Mouse (Mus musculus): Measurements from ENCODE around the gene Bcorl1. TPM values are rescaled to one million over a fixed set of nuclear protein-coding genes. Genes with fewer than 3 reads are reported as not detected.

Bcorl1 gene
- 3.6 and 3.7 TPM in 2 replicates for polyA plus RNA-seq (2015; fragmentation: Nextera tagmentation; extraction: Ambion mirVana)

- peak within 1 kb of the TSS; percentile 73 for H3K4me3 ChIP-seq (replicated peaks)
- peaks cover 39% of the 10 kb centered on the region for H3K27me3 ChIP-seq
- peak; percentile 4; the same call in 1 of the 2 replicates for ATAC-seq (ENCODE audit: insufficient read depth)
- peak within 1 kb of the TSS; percentile 62 for H3K9ac ChIP-seq
- H3K4me2 ChIP-seq = peak within 1 kb of the TSS; percentile 89
- no peaks in the 10 kb centered on the region for H3K36me3 ChIP-seq (replicated peaks)
- H3K27ac ChIP-seq (replicated peaks) = peak within 1 kb of the TSS; percentile 51
- WGBS (ENCODE audit: insufficient replicate concordance) = 8% methylated on average over 16 of the region's 33 CpGs
- peaks cover 35% of the 10 kb centered on the region for H3K4me1 ChIP-seq (replicated peaks)
- no peaks in the 10 kb centered on the region for H3K9me3 ChIP-seq (replicated peaks)
Measured at GRCm38 (mm10) chrX:48341141-48341540, at the start of gene Bcorl1. Bcorl1 (plus strand) TSS chrX:48341358.

- H3K9me3 ChIP-seq (replicated peaks) = no peaks in the 10 kb centered on the region
- no peak for ATAC-seq (ENCODE audit: insufficient read depth)
- H3K4me1 ChIP-seq (replicated peaks) = peaks cover 33% of the 10 kb centered on the region
- WGBS (ENCODE audit: insufficient replicate concordance) = 41% methylated on average over 3 of the region's 3 CpGs
- no peak overlapping the region for H3K9ac ChIP-seq
- no peak overlapping the region for H3K4me2 ChIP-seq
- H3K4me3 ChIP-seq (replicated peaks) = no peak overlapping the region
- H3K36me3 ChIP-seq (replicated peaks) = no peaks in the 10 kb centered on the region
- H3K27ac ChIP-seq (replicated peaks) = no peak overlapping the region
- H3K27me3 ChIP-seq = no peaks in the 10 kb centered on the region
Measured at GRCm38 (mm10) chrX:48291413-48291812, 49.7 kb upstream of the Bcorl1 start.

- H3K4me3 ChIP-seq (replicated peaks) = no peak overlapping the region
- H3K4me2 ChIP-seq = no peak overlapping the region
- H3K9ac ChIP-seq = no peak overlapping the region
- peaks cover 3% of the 10 kb centered on the region; the same call in 1 of the 2 replicates for H3K27me3 ChIP-seq
- no peaks in the 10 kb centered on the region for H3K36me3 ChIP-seq (replicated peaks)
- 67% methylated on average over 4 of the region's 4 CpGs for WGBS (ENCODE audit: insufficient replicate concordance)
- H3K9me3 ChIP-seq (replicated peaks) = no peaks in the 10 kb centered on the region
- H3K4me1 ChIP-seq (replicated peaks) = peaks cover 11% of the 10 kb centered on the region
- H3K27ac ChIP-seq (replicated peaks) = no peak overlapping the region
- ATAC-seq (ENCODE audit: insufficient read depth) = no peak
Measured at GRCm38 (mm10) chrX:48305356-48305755, 35.8 kb upstream of the Bcorl1 start.

- ATAC-seq (ENCODE audit: insufficient read depth) = peak; percentile 60
- Histone ChIP-seq H3K27me3 (peaks cover 3% of the 10 kb centered on the region; the same call in 1 of the 2 replicates), H3K27ac (replicated peaks) (peak overlapping the region; percentile 76), H3K4me3 (replicated peaks) (peak overlapping the region; percentile 46), H3K4me1 (replicated peaks) (peaks cover 58% of the 10 kb centered on the region), H3K9ac (peak overlapping the region; percentile 39), H3K4me2 (peak overlapping the region; percentile 74), H3K9me3 (replicated peaks) (no peaks in the 10 kb centered on the region), H3K36me3 (replicated peaks) (no peaks in the 10 kb centered on the region)
- 15% methylated on average over 22 of the region's 26 CpGs for WGBS (ENCODE audit: insufficient replicate concordance)
Measured at GRCm38 (mm10) chrX:48310706-48311517, 30.2 kb upstream of the Bcorl1 start.

- Histone ChIP-seq H3K9me3 (replicated peaks) (no peaks in the 10 kb centered on the region), H3K4me3 (replicated peaks) (peak overlapping the region; percentile 46), H3K27ac (replicated peaks) (peak overlapping the region; percentile 76), H3K27me3 (peaks cover 3% of the 10 kb centered on the region; the same call in 1 of the 2 replicates), H3K4me2 (peak overlapping the region; percentile 74), H3K9ac (no peak overlapping the region), H3K36me3 (replicated peaks) (no peaks in the 10 kb centered on the region), H3K4me1 (replicated peaks) (peaks cover 62% of the 10 kb centered on the region)
- ATAC-seq (ENCODE audit: insufficient read depth) = peak; percentile 62
- WGBS (ENCODE audit: insufficient replicate concordance) = 55% methylated on average over 5 of the region's 5 CpGs
Measured at GRCm38 (mm10) chrX:48311727-48312126, 29.4 kb upstream of the Bcorl1 start.

GRCm38 (mm10) chrX:48314530-48315079 is 26.6 kb upstream of the Bcorl1 start:
- Histone ChIP-seq H3K27me3 (peaks cover 3% of the 10 kb centered on the region; the same call in 1 of the 2 replicates), H3K4me1 (replicated peaks) (peaks cover 81% of the 10 kb centered on the region), H3K4me3 (replicated peaks) (peak overlapping the region; percentile 60), H3K9me3 (replicated peaks) (no peaks in the 10 kb centered on the region), H3K4me2 (peak overlapping the region; percentile 81), H3K36me3 (replicated peaks) (no peaks in the 10 kb centered on the region), H3K27ac (replicated peaks) (peak overlapping the region; percentile 91), H3K9ac (peak overlapping the region; percentile 60)
- WGBS (ENCODE audit: insufficient replicate concordance) = 7% methylated on average over 32 of the region's 33 CpGs
- peak; percentile 84 for ATAC-seq (ENCODE audit: insufficient read depth)

- WGBS (ENCODE audit: insufficient replicate concordance) = 26% methylated on average over 3 of the region's 3 CpGs
- Histone ChIP-seq H3K27ac (replicated peaks) (peak overlapping the region; percentile 67), H3K4me1 (replicated peaks) (peaks cover 55% of the 10 kb centered on the region), H3K9ac (no peak overlapping the region), H3K4me2 (peak overlapping the region; percentile 45; the same call in 1 of the 2 replicates), H3K36me3 (replicated peaks) (no peaks in the 10 kb centered on the region), H3K27me3 (no peaks in the 10 kb centered on the region), H3K9me3 (replicated peaks) (no peaks in the 10 kb centered on the region), H3K4me3 (replicated peaks) (no peak overlapping the region)
- ATAC-seq (ENCODE audit: insufficient read depth) = no peak
Measured at GRCm38 (mm10) chrX:48317444-48317843, 23.7 kb upstream of the Bcorl1 start.

- WGBS (ENCODE audit: insufficient replicate concordance) = 17% methylated on average over 9 of the region's 9 CpGs
- Histone ChIP-seq H3K4me2 (peak overlapping the region; percentile 45), H3K4me1 (replicated peaks) (peaks cover 47% of the 10 kb centered on the region), H3K27me3 (no peaks in the 10 kb centered on the region), H3K4me3 (replicated peaks) (no peak overlapping the region), H3K9ac (no peak overlapping the region), H3K9me3 (replicated peaks) (no peaks in the 10 kb centered on the region), H3K36me3 (replicated peaks) (no peaks in the 10 kb centered on the region), H3K27ac (replicated peaks) (peak overlapping the region; percentile 67; the same call in 1 of the 2 replicates)
- peak; percentile 35; the same call in 1 of the 2 replicates for ATAC-seq (ENCODE audit: insufficient read depth)
Measured at GRCm38 (mm10) chrX:48318194-48318593, 23.0 kb upstream of the Bcorl1 start.

GRCm38 (mm10) chrX:48340441-48341049 is 613 bp upstream of the Bcorl1 start:
- H3K36me3 ChIP-seq (replicated peaks) = no peaks in the 10 kb centered on the region
- peak overlapping the region; percentile 51; the same call in 1 of the 2 replicates for H3K27ac ChIP-seq (replicated peaks)
- 8% methylated on average over 35 of the region's 35 CpGs for WGBS (ENCODE audit: insufficient replicate concordance)
- no peaks in the 10 kb centered on the region for H3K9me3 ChIP-seq (replicated peaks)
- peak overlapping the region; percentile 62; the same call in 1 of the 2 replicates for H3K9ac ChIP-seq
- H3K4me1 ChIP-seq (replicated peaks) = peaks cover 29% of the 10 kb centered on the region
- H3K4me3 ChIP-seq (replicated peaks) = peak overlapping the region; percentile 73
- H3K27me3 ChIP-seq = peaks cover 34% of the 10 kb centered on the region
- H3K4me2 ChIP-seq = peak overlapping the region; percentile 89
- no peak for ATAC-seq (ENCODE audit: insufficient read depth)

GRCm38 (mm10) chrX:48341621-48342161 is 533 bp downstream of the Bcorl1 start:
- peak overlapping the region; percentile 89 for H3K4me2 ChIP-seq
- H3K36me3 ChIP-seq (replicated peaks) = no peaks in the 10 kb centered on the region
- H3K4me1 ChIP-seq (replicated peaks) = peaks cover 41% of the 10 kb centered on the region
- H3K27ac ChIP-seq (replicated peaks) = peak overlapping the region; percentile 51
- H3K9me3 ChIP-seq (replicated peaks) = no peaks in the 10 kb centered on the region
- H3K4me3 ChIP-seq (replicated peaks) = peak overlapping the region; percentile 73
- peak overlapping the region; percentile 62 for H3K9ac ChIP-seq
- 8% methylated on average over 37 of the region's 73 CpGs for WGBS (ENCODE audit: insufficient replicate concordance)
- peaks cover 39% of the 10 kb centered on the region for H3K27me3 ChIP-seq
- peak; percentile 32; the same call in 1 of the 2 replicates for ATAC-seq (ENCODE audit: insufficient read depth)

All from liver, embryonic 15.5 days (tissue).